Mouse (Mus musculus): Measurements from ENCODE around the gene Gm9117. TPM values are rescaled to one million over a fixed set of nuclear protein-coding genes. Genes with fewer than 3 reads are reported as not detected.
"Not testable (repeated sequence)": the region's sequence is repeated elsewhere in the genome, so short reads cannot be mapped to it uniquely, and the experiment has no call there.

Gm9117 gene
- total RNA-seq (2022) = not detected

GRCm38 (mm10) chr3:93943443-93943842, at the start of gene Gm9117:
Gene Gm9117 (minus strand): TSS chr3:93943543.
- not testable (repeated sequence) for DNase-seq (ENCODE audit: low spot score in 2 of 2)

GRCm38 (mm10) chr3:93968938-93969337, 25.6 kb upstream of the Gm9117 start:
- DNase-seq (ENCODE audit: low spot score in 2 of 2) = peak in 1 of 2 experiments; percentile 2

GRCm38 (mm10) chr3:93961214-93961613, 17.9 kb upstream of the Gm9117 start, which contains the start of gene Tdpoz5:
Gene Tdpoz5 (minus strand): TSS chr3:93961314.
- not testable (repeated sequence) for DNase-seq (ENCODE audit: low spot score in 2 of 2)

- DNase-seq (ENCODE audit: low spot score in 2 of 2) = not testable (repeated sequence)
Measured at GRCm38 (mm10) chr3:93938386-93938785, 5.0 kb downstream of the Gm9117 start.

Other genes starting within 250 kb of the Gm9117 start
- gene Gm5773, start 170.5 kb downstream of the Gm9117 start, total RNA-seq (2022) = not detected
- gene Tdpoz4, start 147.1 kb downstream of the Gm9117 start, total RNA-seq (2022) = not detected
- gene Tdpoz3, start 117.5 kb downstream of the Gm9117 start, total RNA-seq (2022) = not detected
- not detected for gene Tdpoz5, start 17.8 kb upstream of the Gm9117 start, total RNA-seq (2022)
- gene Gm9125, start 111.3 kb upstream of the Gm9117 start, total RNA-seq (2022) = not detected
- gene Gm10697, start 129.1 kb upstream of the Gm9117 start, total RNA-seq (2022) = not detected
- not detected for gene Gm10696, start 234.7 kb upstream of the Gm9117 start, total RNA-seq (2022)